Mouse (Mus musculus) erythroid progenitor cell, adult 5-6 weeks (primary cell): ENCODE data around the gene Ccdc85c. TPM values are rescaled to one million over a fixed set of nuclear protein-coding genes. Genes with fewer than 3 reads are reported as not detected.
A peak's percentile ranks its signal among the peaks of the same experiment; 100 is the strongest.

Source experiments
- ATAC-seq: replicated peaks from 2 replicates; pipeline ENCODE4 v1.8.0; 2016; ENCODE audit warnings: moderate number of reproducible peaks, mild to moderate bottlenecking, moderate TSS enrichment, inconsistent platforms; ENCODE audit not compliant: poor library complexity, low FRiP score, severe bottlenecking
- total RNA-seq, 2 experiments: library from RNA; stranded (forward) in 1 of 2; stranded (reverse) in 1 of 2; fragments of 150-400 nt in 1 of 2; fragments of 186-747, 209-891 nt in 1 of 2; gene quantifications; 2 replicates each; pipeline versions ENCODE4 v1.2.3 to v1.2.4; 2015 to 2017; ENCODE audit warnings: low replicate concordance in 2 of 2

The Ccdc85c gene
- total RNA-seq, 2 experiments from 2014 or later = 6.3 TPM; not detected in 1

DNA sequence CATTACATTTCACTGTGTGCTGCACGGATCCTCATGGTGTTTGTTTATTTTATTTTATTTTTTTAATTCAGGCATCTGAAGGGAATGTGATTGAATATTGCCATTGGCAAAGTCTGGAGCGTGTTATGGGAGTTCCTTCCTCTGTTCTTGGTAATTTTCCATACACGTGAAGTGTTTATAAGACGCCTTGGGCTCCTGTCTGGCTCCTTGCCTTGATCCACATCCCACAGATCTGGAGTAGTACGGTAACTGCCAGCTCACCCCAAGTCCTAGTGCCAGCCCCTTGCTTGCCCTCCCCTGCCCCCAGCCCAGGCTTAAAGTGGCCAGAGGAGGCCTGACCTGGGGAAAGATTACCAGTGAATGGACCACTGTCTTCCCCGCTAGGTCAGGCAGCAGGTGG lies 25.8 kb upstream of the Ccdc85c start:
- ATAC-seq = no peak

GRCm38 (mm10) chr12:108297033-108297432 lies 21.8 kb upstream of the Ccdc85c start:
- ATAC-seq = no peak

- no peak for ATAC-seq
Observed at GRCm38 (mm10) chr12:108294620-108295019, 19.4 kb upstream of the Ccdc85c start.

DNA sequence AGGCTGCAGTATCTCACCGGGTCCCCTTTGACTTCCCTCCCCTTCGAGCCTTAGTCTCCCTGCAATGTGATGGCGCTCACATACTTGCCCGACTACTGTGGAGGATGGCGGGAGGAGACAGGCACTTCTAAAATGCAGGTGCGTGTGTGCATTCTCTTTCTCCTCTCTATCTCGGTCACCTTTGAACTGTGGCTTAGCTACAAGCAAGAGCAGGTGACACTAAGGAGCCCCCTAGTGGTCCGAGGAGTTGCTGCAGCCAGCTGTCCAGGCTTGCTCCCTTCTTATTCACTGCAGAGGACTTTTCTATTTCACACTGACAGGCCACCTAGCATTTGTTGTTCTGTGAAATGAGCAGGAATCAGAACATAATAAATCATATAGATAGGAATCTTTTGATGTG lies 17.7 kb upstream of the Ccdc85c start:
- ATAC-seq = peak; percentile 56; the same call in 1 of the 2 replicates

DNA sequence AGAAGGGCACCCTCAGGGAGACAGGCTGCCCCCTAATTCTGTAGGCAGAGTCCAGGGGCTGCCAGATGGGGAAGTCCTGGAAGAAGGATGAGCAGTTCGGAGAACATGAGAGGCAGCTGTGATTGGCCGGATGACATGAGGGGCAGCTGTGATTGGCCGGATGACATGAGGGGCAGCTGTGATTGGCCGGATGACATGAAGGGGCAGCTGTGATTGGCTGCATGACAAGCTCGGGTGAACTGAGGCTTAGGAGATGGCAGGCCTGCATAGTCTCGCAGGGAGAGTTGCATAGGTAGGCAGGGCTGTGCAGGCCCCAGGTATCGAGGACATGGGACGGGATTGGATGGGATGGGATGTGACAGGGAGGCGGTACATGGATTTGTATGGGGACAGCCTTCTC lies 17.2 kb upstream of the Ccdc85c start:
- ATAC-seq = no peak

- no peak for ATAC-seq
Observed at GRCm38 (mm10) chr12:108288127-108288880, 13.1 kb upstream of the Ccdc85c start.

DNA sequence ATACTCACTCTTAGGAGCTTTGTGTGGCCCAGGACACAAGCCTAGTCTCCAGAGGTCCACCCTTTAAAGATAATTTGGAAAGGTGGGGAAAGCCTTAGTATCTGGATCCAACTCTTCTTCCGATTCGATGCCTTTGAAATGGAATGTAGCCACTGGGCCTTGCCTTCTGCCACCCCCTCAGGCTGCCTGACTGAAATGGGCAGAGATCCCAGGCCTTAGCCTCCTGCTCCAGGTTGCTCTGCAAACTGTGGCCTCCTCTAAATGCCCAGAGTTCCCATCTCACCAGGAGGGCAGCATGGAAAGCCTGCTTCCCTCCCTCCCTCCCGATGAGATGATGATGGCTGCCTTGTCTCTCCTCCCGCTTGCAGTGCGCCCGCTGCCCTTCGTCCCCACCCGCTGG lies 11.8 kb upstream of the Ccdc85c start:
- no peak for ATAC-seq

- ATAC-seq = no peak
Observed at GRCm38 (mm10) chr12:108286381-108286780, 11.2 kb upstream of the Ccdc85c start.

- ATAC-seq = no peak
Observed at GRCm38 (mm10) chr12:108285225-108286011, 10.2 kb upstream of the Ccdc85c start.

DNA sequence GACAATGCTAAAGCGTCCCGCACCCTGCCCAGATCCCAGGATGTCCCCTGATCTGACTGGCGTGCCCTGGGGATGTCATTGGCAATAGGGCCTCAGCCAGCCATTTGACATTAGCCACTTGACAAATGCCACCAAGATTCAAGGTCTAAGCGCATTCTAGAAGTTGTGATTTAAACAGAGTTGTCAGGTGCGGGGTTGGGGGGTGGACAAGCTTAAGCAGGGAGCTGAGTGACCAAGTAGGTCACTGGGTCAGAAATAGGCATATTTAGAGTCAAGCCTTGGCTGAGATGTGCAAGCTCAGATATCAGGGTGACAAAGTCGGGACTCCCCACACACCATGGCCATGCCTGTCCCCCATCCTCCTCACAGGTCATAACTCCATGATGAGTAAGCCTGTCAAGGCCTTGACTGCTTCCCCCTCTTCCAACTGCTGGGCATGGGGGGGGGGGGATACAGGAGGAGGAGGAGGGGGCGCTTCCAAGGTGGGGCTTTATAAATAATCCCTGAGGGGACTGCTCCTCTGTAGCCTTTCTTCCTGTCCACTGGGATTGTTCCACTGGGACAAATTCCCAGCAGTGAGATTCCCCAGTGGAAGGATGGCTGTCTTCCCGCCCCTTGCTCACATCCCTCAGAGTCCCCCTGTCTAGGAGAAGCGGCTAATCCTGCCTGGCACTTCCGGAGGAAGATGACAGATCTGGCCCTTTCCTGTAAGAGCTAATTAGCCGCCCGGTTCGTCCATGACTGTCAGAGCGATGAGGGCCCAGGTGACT lies 9.4 kb upstream of the Ccdc85c start:
- no peak for ATAC-seq

GRCm38 (mm10) chr12:108278221-108278918 lies 3.1 kb upstream of the Ccdc85c start:
- no peak for ATAC-seq

- ATAC-seq = no peak
Observed at GRCm38 (mm10) chr12:108277341-108277841, 2.2 kb upstream of the Ccdc85c start.

- no peak for ATAC-seq
Observed at GRCm38 (mm10) chr12:108275920-108276822, 946 bp upstream of the Ccdc85c start.

GRCm38 (mm10) chr12:108275508-108275890 lies 274 bp upstream of the Ccdc85c start:
- peak; percentile 26; the same call in 1 of the 2 replicates for ATAC-seq

- ATAC-seq = no peak
Observed at GRCm38 (mm10) chr12:108274313-108274595, 971 bp downstream of the Ccdc85c start.

DNA sequence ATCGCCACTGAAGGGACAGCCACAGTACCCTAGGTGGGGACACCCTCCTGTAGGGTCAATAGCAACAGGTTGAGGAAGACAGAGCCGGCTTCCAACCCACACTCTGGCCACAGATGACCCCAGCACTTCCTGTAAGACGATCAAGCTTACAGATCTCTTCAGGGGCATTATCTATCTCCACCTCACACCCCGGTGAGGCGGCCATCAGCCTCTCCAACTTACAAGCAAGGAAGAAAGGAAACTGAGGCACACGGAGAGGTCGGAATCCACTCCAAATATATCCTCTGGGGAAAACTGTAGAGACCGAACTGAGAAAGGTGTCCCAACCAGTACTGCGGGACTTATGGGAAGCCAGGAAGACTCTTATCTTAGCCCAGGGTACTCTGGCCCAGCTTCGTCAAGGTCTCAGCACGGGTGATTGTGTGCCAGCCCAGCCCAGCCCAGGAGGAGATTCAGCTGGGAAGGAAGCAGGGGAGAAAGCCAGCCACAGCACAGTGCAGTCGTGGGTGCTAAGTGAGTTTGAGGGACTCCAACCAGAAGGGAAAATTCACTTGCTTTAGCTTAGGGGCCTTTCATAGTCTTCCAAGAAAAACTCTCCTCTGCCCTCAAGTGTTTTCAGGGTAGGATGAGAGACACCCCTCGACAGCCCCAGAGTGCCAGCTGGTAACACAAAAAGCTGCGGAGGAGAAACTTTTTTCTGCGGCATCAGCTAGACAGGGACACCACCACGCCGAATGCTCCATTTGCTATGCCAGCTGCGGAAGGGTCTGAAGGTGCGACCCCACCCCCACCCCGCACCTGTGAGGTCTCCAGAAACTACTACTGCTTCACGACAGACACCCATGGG lies 1.5 kb downstream of the Ccdc85c start:
- no peak for ATAC-seq

- no peak for ATAC-seq
Observed at GRCm38 (mm10) chr12:108272143-108272635, 3.0 kb downstream of the Ccdc85c start.
